Mouse (Mus musculus): Measurements from ENCODE around the gene Slc12a5. TPM values are rescaled to one million over a fixed set of nuclear protein-coding genes. Genes with fewer than 3 reads are reported as not detected.

The Slc12a5 gene
- total RNA-seq, 2 experiments from 2014 or later: 521 to 559 TPM

DNA sequence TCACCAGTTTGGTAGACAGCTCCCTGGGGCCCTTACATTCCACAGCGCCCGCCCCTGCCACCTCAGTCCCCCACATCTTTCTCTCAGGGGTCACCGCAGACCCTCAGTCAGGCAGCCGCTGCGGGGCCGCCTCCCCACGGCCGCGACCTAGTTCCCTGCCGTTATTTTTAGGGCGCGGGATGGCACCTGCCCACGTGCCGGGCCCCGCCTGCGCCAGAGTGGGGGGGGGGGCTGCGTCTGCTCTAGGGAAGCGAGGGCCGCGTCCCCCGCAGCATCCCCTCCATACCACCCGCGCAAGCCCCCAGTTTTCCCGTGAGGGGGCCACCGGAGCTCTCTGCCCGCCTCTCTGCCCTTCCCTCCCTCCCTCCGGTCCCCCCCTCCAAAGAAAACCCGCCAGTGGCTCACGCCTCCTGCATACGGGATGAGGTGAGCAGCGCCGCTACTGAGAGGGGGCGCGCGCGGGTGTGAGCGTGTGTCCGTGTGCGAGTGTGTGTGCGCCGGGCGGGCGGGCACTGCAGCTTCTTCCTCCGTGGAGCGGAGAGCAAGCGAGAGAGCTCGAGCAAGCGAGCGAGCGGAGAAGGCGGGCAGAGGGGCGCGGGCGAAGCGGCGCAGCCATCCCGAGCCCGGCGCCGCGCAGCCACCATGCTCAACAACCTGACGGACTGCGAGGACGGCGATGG, 7.3 kb downstream of the Slc12a5 start:
- intact Hi-C loops (cut with DNase I): loop anchor here (2.0 kb wide), 2 partner anchors 27 to 67 kb away; partner anchors contain the start of gene Ncoa5
- peak; percentile 84 to 87 for DNase-seq (ENCODE audit: low spot score in 2 of 2)

GRCm38 (mm10) chr2:164968451-164968851, 7.8 kb downstream of the Slc12a5 start:
- peak in 1 of 2 experiments; percentile 63 for DNase-seq (ENCODE audit: low spot score in 2 of 2)
- intact Hi-C loops (cut with DNase I): loop anchor here (2.0 kb wide), 2 partner anchors 26 to 66 kb away; partner anchors contain the start of gene Ncoa5

DNA sequence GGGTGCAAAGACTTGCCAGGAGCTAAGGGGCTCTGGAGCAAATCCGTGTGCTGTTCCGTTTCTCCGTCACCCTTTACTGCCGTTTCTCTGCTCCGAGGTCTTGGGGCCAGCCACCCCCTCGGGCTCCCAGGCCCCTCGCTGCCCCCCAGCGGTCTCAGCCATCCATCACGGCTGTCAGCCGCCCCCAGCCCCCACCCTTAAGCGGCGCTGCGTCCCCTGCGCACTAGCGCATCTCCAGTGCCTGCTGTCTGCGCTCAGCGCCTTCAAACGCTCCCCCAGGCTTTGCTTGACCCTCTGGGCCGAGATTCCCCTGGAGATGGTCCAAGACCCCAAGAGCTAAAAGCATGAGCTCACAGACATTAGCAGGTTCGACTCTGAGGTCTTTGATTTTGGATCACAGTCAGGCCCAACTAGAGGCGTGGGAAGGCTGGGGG, 8.8 kb downstream of the Slc12a5 start:
- intact Hi-C loops (cut with DNase I): loop anchor here (2.0 kb wide), 2 partner anchors 25 to 65 kb away; partner anchors contain the start of gene Ncoa5
- DNase-seq (ENCODE audit: low spot score in 2 of 2): peak in 1 of 2 experiments; percentile 63

- intact Hi-C loops (cut with DNase I): no loop called here
- peak; percentile 78 to 84 for DNase-seq (ENCODE audit: low spot score in 2 of 2)
Measured at GRCm38 (mm10) chr2:164970631-164971196, 10.1 kb downstream of the Slc12a5 start.

DNA sequence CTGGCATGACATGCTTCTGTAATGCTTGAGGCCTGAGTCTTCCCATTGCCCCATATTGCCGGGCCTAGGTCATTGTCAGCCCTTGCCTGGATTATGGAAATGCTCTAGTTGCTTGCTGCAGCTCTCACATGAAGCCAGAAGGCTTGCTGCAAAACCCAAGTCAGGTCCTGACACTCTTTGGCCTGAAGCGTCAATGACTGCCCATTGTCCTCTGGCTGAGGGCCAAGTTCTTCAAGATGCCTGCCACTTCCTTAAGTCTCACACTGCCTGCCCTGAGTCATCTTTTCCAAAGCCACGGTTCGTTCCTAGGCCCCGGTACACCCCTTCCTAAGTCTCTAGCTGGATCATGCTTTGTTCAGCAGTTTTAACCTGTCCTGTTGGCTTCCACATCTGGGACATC, 12.0 kb downstream of the Slc12a5 start:
- intact Hi-C loops (cut with DNase I): no loop called here
- DNase-seq (ENCODE audit: low spot score in 2 of 2): no peak

DNA sequence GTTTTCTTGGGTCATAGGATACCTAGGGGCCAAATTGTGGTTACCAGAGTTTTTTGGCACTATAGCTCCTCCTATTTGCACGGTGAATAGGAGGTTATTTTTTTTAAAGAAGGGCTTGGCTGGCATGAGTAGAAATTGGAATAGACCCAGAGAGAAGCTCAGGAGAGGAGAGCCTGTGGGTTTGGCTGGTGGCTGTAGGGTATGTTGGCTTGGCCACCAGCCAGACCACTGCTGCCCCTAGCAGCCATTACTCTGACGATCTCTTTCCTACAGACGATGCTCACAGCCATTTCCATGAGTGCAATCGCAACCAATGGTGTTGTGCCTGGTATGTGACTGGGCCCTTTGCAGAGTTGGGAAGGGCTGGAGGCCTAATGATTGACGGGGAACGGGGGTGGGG, 15.0 kb downstream of the Slc12a5 start:
- no peak for DNase-seq (ENCODE audit: low spot score in 2 of 2)
- intact Hi-C loops (cut with DNase I): no loop called here

GRCm38 (mm10) chr2:164979749-164980148, 19.1 kb downstream of the Slc12a5 start:
- intact Hi-C loops (cut with DNase I): no loop called here
- no peak for DNase-seq (ENCODE audit: low spot score in 2 of 2)

DNA sequence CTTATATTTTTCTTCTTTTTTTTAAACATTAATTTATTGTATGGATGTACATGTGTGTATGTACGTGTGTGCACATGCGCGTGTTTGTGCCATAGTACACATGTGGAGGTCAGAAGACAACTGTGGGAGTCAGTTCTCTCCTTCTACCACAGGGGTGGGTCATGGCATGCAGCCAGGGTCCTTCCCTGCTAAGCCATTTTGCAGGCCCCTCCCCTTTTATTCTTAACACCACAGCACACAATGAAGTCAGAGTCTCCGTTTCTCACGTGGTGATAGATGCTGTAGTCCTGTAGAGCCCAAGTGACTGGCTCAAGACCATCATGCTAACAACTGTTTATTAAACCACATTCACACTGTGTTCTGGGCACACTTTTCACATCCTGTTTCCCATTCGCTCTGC, 25.4 kb downstream of the Slc12a5 start:
- no peak for DNase-seq (ENCODE audit: low spot score in 2 of 2)
- intact Hi-C loops (cut with DNase I): no loop called here

DNA sequence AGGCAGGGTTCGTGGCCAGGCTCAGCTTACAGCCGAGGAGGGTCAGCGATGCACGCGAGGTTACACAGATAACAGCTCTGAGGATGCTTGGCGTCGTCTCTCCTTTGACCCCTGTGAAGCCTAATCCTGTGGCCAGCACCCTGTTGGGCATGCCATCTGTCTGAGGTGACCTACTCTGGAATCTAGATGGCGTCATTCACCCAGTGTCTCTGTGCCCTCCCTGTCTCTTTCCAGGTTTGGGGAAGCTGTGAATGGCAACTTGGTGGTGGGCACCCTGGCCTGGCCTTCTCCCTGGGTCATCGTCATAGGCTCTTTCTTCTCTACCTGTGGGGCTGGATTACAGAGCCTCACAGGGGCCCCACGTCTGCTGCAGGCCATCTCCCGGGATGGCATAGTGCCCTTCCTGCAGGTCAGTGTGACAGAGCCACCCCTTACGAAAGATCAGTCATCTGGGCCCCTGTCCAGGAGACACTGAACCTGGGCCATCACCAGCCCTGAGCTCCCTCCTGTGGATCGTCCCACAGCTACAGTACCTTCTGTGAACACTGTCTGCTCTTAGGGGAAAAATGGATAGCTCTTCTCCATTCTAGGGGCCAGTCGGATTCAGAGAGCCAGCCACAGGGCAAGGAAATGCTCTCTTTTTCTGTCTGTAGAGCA, 25.9 kb downstream of the Slc12a5 start:
- intact Hi-C loops (cut with DNase I): no loop called here

GRCm38 (mm10) chr2:164988777-164989176, 28.2 kb downstream of the Slc12a5 start:
- intact Hi-C loops (cut with DNase I): no loop called here
- no peak for DNase-seq (ENCODE audit: low spot score in 2 of 2)

More for the DNA sequence above, 25.9 kb downstream of the Slc12a5 start:
- no peak for DNase-seq (ENCODE audit: low spot score in 2 of 2)

DNA sequence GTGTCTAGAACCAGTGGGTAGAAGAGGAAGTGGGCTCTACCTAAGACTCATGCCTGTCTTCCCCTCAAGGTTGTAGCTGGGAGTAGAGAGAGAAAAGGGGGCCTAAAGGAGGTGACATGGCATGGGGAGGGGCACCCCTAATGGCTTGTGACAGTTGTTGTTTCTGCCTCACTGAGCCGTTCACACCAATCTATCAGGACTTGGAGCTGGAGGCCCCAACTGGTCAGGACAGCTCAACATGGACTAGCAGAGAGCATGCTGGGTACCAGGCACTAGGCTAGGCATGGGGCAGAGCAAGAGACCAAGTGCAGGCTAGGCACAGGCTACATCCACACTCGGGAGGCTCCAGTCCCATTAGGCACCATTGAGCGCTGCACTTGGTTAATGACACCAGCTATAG, 30.5 kb downstream of the Slc12a5 start:
- intact Hi-C loops (cut with DNase I): no loop called here
- DNase-seq (ENCODE audit: low spot score in 2 of 2): no peak

DNA sequence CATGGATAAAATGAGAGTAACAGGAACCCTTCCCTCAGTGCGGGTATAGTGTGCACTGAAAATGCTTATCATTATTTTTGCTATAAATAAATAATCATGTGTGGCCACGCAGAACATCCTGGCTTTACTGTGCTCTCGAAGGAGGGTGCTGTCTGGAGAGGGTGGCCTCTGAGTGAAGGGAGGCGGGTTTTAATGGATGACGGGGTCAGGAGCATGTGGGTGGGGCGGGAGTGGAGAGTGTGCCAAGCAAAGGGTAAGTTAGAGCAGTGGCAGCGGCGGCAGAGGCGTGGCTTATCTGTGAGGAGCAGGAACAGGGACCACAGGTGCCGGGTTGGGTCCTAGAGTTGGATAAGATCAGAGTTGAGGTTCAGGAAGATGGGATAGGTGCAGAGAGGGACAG, 31.2 kb downstream of the Slc12a5 start:
- no peak for DNase-seq (ENCODE audit: low spot score in 2 of 2)
- intact Hi-C loops (cut with DNase I): no loop called here

DNA sequence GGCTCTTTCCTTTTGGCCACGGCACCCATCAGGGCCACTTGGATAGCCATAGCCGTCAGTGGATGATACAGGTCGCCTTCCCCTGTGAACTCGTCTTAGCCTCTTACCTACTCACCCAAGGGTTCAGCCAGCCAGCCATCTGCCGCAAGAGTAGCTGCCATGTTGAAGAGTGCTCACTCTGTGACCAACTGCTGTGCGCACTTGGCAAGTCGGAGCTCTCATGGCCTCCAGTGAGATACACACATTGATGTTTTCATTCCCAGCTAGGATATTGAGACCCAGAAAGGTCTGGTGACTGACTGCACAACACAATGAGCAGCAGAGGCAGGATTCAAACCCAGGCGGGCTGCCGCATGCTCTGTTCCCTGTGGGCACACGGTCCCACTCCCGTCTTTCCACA, 33.6 kb downstream of the Slc12a5 start:
- DNase-seq (ENCODE audit: low spot score in 2 of 2): no peak
- intact Hi-C loops (cut with DNase I): loop anchor here (2.0 kb wide), 1 partner anchor 25 kb away; no protein-coding TSS in a partner anchor

DNA sequence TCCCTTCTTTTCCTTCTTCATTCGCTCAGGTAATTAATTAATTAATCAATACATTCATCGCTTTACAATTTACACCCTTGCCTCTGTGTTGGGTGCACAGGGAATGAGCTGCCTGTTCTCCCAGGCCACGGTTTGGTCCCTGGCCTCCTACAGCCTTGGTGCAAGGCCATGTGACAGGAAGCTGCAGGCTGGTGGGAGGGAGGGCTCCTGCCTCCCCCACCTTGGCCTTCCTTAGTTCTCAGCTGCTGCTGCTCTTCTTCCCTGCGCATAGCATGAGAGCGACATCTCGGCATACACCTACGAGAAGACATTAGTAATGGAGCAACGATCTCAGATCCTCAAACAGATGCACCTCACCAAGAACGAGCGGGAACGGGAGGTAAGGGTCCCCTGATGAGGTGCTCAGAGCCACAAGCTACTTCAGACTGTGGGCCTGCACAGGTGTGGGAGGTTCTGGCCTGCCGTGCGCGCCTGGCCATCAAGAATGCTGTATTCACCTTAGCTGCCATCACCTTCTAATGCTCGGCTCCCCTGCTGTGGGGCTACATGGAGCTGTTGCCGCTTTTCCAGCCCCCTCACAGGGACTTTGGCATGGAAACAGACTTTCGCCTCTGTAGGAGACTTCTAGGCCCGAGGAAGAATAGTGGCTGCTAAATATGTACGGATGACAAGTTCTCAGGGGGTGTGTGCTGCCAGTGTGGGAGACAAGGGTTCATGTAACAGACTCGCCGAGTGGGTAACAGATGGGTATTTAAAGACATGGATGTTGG, 34.2 kb downstream of the Slc12a5 start:
- intact Hi-C loops (cut with DNase I): loop anchor here (2.0 kb wide), 1 partner anchor 26 kb away; no protein-coding TSS in a partner anchor
- peak; percentile 73 to 84 for DNase-seq (ENCODE audit: low spot score in 2 of 2)

DNA sequence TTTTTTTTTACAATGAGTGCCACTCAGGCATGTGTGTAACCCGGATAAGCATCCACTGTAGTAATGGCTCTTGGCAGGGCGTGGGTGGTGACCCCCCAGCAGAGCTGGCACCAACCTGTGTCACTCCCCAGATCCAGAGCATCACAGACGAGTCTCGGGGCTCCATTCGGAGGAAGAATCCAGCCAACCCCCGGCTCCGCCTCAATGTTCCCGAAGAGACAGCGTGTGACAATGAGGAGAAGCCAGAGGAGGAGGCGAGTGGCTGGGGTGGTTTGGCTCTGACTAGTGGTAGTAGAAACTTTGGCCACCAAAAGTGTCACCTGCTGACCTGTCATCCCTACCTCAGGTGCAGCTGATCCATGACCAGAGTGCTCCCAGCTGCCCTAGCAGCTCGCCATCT, 35.4 kb downstream of the Slc12a5 start:
- no peak for DNase-seq (ENCODE audit: low spot score in 2 of 2)
- intact Hi-C loops (cut with DNase I): loop anchor here (2.0 kb wide), 1 partner anchor 27 kb away; no protein-coding TSS in a partner anchor

DNA sequence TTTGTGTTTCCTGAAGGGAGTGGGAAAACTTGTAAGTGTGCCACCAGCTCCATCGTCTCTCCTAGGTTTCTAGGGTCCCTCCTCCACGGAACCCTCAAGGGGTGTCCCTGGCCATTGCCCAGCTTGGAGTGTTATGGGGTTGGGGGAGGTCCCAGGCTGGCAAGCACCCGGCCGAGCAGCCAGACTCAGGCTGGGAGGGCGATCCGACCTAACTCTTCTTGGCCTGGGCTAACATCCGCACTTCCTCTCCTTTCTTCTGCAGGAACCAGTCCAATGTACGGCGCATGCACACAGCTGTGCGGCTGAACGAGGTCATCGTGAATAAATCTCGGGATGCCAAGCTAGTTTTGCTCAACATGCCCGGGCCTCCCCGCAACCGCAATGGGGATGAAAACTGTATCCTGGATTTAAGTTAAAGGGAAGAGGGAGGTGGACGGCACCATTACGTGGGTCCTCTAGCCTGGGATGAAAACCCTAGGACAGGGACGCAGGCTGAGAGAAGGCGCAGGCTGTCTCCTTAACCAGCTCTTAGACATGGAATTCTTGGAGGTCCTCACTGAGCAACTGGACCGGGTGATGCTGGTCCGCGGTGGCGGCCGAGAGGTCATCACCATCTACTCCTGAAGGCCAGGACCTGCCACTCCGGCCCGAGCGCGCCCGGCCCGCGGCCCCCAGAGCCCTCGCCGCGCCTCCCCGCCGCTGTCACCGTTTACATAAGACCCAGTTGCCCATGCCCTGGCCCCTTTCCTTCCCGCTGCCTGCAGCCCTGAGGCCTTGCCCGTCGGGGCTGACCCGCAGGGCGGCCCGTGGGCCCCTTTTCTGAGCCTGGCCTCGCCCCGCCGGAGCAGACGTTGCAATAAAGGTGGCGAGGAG, 36.5 kb downstream of the Slc12a5 start:
- no peak for DNase-seq (ENCODE audit: low spot score in 2 of 2)
- intact Hi-C loops (cut with DNase I): no loop called here

DNA sequence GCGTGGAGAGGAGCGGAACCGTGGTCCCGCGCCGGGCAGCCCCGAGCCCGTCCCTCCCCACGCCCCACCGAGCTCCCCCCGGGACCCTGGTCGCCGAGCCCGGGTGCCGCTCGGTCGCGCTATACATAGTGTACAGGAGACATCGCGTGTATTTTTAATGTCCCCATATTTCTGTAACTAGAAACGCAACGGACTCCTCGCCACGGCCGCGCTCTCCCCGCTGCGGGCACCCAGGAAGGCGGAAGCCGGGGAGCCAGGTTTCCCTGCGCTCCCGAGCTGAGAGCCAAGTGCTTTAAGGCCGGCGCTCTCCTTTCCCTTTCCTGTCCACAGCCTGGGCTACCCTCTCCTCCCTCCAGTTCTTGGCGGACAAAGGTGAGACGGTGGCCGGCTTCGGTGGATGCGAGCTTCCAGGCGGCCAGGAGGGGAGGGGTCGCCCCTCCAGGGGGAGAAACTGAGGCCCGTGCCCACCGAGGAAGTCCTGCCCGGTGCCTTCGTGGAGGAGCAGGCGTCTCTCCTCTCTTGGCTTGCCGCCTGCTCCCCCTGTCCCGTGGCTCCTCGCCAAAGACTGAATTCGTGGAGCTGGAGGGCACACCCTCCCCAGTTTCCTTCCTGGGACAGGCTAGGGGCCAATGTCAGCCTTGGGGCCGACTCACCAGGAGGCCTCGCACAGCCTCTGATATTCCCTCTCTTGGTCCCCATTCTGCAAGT, 37.3 kb downstream of the Slc12a5 start:
- peak in 1 of 2 experiments; percentile 36 for DNase-seq (ENCODE audit: low spot score in 2 of 2)
- intact Hi-C loops (cut with DNase I): no loop called here

GRCm38 (mm10) chr2:165001958-165002357, 41.4 kb downstream of the Slc12a5 start:
- no peak for DNase-seq (ENCODE audit: low spot score in 2 of 2)

More at GRCm38 (mm10) chr2:165001958-165002357, 41.4 kb downstream of the Slc12a5 start:
- intact Hi-C loops (cut with DNase I): no loop called here
